Mouse (Mus musculus) natural killer cell, adult 2 months (primary cell): ENCODE results near the gene Clybl.

ENCODE experiments used
- DNase-seq, 2 experiments: peaks; one replicate each; pipeline ENCODE4 v3.0.0; 2022; ENCODE audit warnings: low spot score in 2 of 2

The Clybl gene

GRCm38 (mm10) chr14:122384447-122385237, 203.1 kb downstream of the Clybl start:
- no peak for DNase-seq

GRCm38 (mm10) chr14:122385238-122385534, 203.7 kb downstream of the Clybl start:
- DNase-seq: no peak

GRCm38 (mm10) chr14:122385758-122386157, 204.3 kb downstream of the Clybl start:
- DNase-seq: no peak

- no peak for DNase-seq
Observed at GRCm38 (mm10) chr14:122386281-122387130, 205.0 kb downstream of the Clybl start.

- no peak for DNase-seq
Observed at GRCm38 (mm10) chr14:122387781-122388180, 206.3 kb downstream of the Clybl start.

- DNase-seq: no peak
Observed at GRCm38 (mm10) chr14:122388431-122389031, 207.0 kb downstream of the Clybl start.

GRCm38 (mm10) chr14:122389684-122390370, 208.3 kb downstream of the Clybl start:
- DNase-seq: no peak

- DNase-seq: no peak
Observed at GRCm38 (mm10) chr14:122390935-122391334, 209.4 kb downstream of the Clybl start.

GRCm38 (mm10) chr14:122393119-122393518, 211.6 kb downstream of the Clybl start:
- no peak for DNase-seq

- no peak for DNase-seq
Observed at GRCm38 (mm10) chr14:122398676-122399075, 217.2 kb downstream of the Clybl start.

GRCm38 (mm10) chr14:122399906-122400305, 218.4 kb downstream of the Clybl start:
- DNase-seq: no peak

GRCm38 (mm10) chr14:122401886-122402285, 220.4 kb downstream of the Clybl start:
- no peak for DNase-seq

GRCm38 (mm10) chr14:122402716-122403258, 221.3 kb downstream of the Clybl start:
- no peak for DNase-seq

- no peak for DNase-seq
Observed at GRCm38 (mm10) chr14:122403422-122403940, 222.0 kb downstream of the Clybl start.

GRCm38 (mm10) chr14:122404596-122405154, 223.2 kb downstream of the Clybl start:
- DNase-seq: no peak

- no peak for DNase-seq
Observed at GRCm38 (mm10) chr14:122405236-122405635, 223.7 kb downstream of the Clybl start.

GRCm38 (mm10) chr14:122405897-122406540, 224.5 kb downstream of the Clybl start:
- no peak for DNase-seq

- DNase-seq: no peak
Observed at GRCm38 (mm10) chr14:122406541-122407219, 225.2 kb downstream of the Clybl start.

- no peak for DNase-seq
Observed at GRCm38 (mm10) chr14:122412841-122413541, 231.5 kb downstream of the Clybl start.
